Mouse (Mus musculus): ENCODE results near the gene Atoh8.

The Atoh8 gene

DNA sequence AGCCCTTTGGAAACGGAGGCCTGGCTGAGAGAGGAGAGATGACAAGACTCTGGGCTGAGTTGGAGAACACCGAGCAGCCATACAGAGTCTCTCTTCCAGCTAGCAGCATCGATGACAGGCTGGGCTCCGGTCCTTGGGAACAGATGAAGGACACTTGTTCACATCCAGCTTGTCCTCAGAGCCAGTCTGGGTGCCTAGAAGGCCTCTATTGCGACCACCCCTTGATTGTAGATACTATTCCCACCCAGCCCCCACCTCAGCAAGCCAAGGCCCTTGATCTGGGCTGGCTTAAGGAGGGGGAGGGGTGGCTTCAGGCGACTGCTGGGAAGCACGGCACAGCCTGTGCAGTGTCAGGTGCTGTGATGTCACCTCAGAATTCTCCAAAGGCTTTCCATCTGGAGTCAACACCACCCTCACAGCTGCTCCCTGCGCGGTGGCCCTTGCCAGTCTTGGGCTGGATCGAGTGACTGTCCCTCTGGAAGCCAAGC, 19.3 kb upstream of the Atoh8 start:
- CTCF ChIA-PET: no interaction called here

DNA sequence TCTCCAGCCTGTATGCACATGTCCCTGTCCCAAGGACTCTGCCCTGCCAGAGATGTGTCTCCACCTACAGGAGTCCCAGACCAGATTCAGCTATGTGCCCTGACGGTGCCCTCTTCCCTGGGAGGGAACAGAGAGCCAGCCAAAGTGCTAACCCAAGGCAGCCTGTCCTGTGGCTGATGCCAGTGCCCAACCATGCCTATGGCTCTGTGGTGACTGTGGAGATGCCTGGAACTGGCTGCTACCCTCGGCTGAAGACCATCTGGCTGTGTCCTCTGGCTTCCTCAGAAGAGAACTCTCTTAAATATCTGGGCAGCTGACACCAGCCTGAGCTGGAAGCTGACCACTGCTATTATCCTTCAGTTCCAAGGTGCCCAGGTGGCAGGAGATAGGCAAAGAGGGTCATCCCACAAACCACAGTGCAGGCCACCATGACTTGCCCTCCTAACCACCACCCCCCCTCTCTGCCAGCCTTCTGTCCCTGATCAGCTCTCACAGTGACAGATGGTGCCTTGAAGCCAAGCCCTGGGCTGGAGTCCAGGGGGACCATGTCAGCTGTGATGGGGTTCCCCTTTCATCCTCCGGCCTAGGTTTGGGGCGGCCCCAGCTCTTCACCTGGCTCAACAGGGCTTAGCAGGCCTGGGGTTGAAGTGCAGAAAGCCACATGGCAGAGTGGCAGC, 18.7 kb upstream of the Atoh8 start:
- CTCF ChIA-PET: no interaction called here

DNA sequence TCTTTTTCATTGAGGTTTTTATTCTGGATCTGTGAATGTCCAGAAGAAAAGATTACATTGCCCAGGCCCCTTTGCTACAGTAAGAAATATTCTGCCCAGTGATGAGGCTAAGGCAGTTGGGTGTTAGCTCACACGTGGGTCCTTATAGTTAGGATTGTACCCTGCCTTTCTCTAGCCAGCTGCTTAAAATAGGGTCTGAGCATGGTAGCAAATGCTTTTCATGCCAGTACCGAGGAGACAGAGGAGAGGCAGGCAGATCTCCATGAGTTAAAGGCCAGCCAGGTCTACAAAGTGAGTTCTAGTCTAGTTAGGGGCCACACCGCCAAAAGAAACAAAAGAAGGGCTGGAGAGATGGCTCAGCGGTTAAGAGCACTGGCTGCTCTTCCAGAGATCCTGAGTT, 17.8 kb upstream of the Atoh8 start:
- CTCF ChIA-PET: no interaction called here

GRCm38 (mm10) chr6:72252433-72252832, 17.1 kb upstream of the Atoh8 start:
- CTCF ChIA-PET: interaction anchor here (0.7 kb wide), 1 partner anchor 199 kb away, joined by 5 read pairs; no protein-coding TSS in a partner anchor

DNA sequence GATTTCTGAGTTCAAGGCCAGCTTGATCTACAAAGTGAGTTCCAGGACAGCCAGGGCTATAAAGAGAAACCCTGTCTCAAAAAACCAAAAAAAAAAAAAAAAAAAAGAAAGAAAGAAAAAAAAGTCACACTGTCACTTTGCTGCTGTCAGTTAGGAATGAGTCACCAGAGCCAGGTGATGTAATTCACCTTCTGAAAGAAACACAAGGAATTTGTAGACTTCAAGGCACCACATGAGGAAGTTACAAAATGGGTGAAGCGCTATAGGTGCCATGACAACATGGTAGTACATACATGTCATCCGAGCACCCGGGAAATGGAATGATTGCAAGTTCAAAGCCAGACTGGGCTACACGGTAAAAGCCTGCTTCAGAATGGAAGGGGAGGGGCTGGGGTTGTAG, 14.6 kb upstream of the Atoh8 start:
- CTCF ChIA-PET: interaction anchor here (0.6 kb wide), 1 partner anchor 64 kb away, joined by 3 read pairs; no protein-coding TSS in a partner anchor

GRCm38 (mm10) chr6:72248150-72248914, 13.0 kb upstream of the Atoh8 start:
- CTCF ChIA-PET: interaction anchor here (0.5 kb wide), 1 partner anchor 1449 kb away, joined by 6 read pairs; no protein-coding TSS in a partner anchor

- CTCF ChIA-PET: interaction anchor here (0.6 kb wide), 1 partner anchor 304 kb away, joined by 5 read pairs; no protein-coding TSS in a partner anchor
Measured at GRCm38 (mm10) chr6:72246303-72246702, 10.9 kb upstream of the Atoh8 start.

- CTCF ChIA-PET: no interaction called here
Measured at GRCm38 (mm10) chr6:72244569-72245285, 9.3 kb upstream of the Atoh8 start.

- CTCF ChIA-PET: no interaction called here
Measured at GRCm38 (mm10) chr6:72244144-72244549, 8.8 kb upstream of the Atoh8 start.

DNA sequence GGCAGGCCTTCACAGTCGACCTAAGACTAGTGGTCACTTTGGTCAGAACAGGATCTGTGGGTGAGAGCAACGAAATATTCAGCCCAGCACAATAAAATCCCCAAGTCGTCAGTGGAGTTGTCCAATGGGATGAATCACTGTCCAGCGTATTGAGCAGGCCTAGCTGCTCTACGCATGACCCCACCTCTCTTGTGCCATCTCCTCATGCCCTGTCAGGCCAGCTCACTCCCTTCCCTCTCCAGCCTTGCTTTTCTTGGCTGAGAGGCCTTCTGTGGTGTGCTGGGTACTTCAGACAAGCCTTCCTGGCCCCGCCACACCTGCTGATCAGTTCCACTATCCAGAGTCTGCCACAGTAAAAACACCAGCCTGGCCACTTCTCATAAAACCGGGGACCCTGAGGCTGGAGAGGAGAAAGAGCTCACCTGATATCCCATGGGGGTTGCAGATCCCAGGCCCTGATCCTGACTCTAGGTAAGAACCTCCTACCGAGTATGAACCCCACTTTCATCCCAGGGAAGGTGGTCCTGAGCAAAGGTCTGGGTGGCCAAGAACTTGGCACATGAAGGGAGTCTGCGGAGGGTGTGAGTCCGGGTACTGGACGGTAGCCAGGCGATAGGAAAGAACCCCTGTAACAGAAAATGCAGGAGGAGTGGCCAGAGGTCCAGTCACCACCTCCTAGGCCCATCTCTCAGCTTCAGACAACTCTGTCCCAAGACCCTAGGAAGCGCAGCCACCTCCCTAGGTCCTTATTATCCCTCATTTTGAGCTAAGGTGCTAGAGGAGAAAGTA, 7.3 kb upstream of the Atoh8 start:
- CTCF ChIA-PET: no interaction called here

GRCm38 (mm10) chr6:72241843-72242154, 6.4 kb upstream of the Atoh8 start:
- CTCF ChIA-PET: no interaction called here

- CTCF ChIA-PET: no interaction called here
Measured at GRCm38 (mm10) chr6:72241133-72241842, 5.9 kb upstream of the Atoh8 start.

- CTCF ChIA-PET: no interaction called here
Measured at GRCm38 (mm10) chr6:72240042-72240441, 4.7 kb upstream of the Atoh8 start.

DNA sequence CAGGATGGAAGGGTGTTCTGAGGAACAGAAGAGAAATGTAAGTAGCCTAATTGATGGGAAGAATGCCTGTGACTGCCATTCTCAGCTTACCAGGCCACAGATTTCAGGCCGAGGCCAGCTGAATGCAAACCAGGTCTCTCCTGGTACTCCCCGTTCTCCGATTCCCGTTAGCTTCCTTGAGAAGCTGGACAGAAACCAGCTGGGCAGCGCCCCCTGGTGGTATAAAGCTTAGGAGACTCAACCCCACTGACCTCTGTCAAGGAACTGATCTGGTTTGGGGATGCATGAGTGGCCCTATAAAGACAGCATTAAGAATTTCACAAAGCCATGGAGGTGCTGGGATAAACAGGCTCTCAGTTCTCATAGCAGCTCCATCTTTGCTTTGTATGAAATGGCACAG, 1.7 kb upstream of the Atoh8 start:
- CTCF ChIA-PET: interaction anchor here (0.7 to 0.9 kb wide), 2 partner anchors 24 to 429 kb away, joined by 3 to 4 read pairs; no protein-coding TSS in a partner anchor

GRCm38 (mm10) chr6:72235807-72236407, 530 bp upstream of the Atoh8 start:
- CTCF ChIA-PET: interaction anchor here (1.2 kb wide), 1 partner anchor 50 kb away, joined by 3 read pairs; no protein-coding TSS in a partner anchor

- CTCF ChIA-PET: interaction anchor here (0.5 to 1.2 kb wide), 2 partner anchors 48 to 145 kb away, joined by 3 to 7 read pairs; no protein-coding TSS in a partner anchor
Measured at GRCm38 (mm10) chr6:72234372-72235097, 842 bp downstream of the Atoh8 start.

DNA sequence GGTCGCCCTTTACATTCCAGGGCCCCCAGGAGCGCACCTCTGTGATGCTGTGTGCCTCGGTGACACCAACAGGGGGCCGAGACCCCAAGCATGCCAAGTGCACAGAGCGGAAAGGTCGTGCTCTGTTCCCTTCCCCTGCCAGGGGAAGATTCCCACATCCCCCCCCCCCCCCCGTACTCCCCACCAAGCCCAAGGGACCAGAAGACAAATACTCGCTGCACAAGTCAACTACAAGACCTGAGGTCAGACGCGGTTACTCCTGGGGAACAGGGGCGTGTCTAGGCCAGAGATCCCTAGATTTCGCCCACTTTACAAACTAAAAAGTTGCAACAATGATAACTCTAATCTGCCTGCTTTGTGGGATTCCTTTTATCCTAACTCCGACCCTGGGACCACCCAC, 1.4 kb downstream of the Atoh8 start:
- CTCF ChIA-PET: no interaction called here

DNA sequence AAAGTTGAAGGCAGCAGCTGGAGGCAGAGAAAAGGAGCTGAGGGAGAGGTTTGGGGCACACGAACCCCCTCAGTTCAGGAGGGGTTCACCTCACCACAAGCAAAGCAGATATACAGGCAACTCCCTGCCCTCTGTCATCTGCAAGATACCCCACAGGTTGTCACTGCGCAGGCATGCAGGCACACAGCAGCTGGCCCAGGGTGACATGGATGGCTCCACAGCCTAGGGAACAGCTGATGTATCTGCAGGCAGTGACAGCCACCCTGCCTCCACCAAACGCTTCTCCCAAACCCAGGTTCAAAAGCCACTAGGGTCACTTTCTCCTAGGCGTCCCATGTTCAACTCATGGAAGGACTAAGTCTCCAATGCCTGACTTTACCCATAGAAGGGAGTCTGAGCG, 2.5 kb downstream of the Atoh8 start:
- CTCF ChIA-PET: interaction anchor here (0.7 kb wide), 1 partner anchor 13 kb away, joined by 3 read pairs; no protein-coding TSS in a partner anchor

DNA sequence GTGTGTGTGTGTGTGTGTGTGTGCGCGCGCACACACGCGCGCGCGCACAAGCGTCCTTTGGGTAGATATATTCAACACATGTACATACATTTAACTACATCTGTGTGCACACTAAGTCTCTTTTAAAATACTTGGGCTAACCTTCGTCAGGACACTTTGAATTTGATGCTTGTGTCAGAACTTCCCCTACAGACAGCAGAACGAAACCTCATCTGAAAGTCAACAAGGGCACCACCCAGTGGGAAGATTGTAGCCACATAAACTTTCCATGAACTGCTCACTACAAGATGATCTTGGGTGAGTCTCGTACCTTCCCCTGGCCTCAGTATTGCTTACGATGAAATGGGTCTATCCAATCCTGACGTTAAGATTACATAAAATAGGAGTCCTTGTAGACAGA, 3.0 kb downstream of the Atoh8 start:
- CTCF ChIA-PET: interaction anchor here (0.7 kb wide), 1 partner anchor 1421 kb away, joined by 7 read pairs; no protein-coding TSS in a partner anchor

DNA sequence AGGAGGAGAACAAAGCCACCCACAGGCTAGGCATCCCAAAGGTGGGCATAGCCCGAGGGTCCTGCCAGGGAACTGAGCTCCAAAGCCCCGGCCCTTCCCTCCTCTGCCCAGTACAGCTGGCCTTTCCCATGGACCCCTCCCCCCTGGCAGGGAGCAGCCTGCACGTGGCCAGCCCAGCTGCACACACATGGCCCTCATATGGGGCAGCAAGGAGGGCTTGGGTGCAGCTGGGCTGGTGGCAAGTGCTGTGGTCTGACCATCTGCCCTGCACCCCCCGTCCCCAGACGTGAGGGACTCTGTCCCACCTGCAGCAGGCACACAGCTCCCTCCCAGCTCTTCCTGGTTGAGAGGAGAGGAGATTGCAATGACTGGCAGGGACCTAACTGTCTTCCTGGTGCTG, 4.5 kb downstream of the Atoh8 start:
- CTCF ChIA-PET: no interaction called here

Data from spleen, embryonic (tissue).